Mouse (Mus musculus): ENCODE measurements around the gene Tcerg1l. TPM values are rescaled to one million over a fixed set of nuclear protein-coding genes. Genes with fewer than 3 reads are reported as not detected.

The Tcerg1l gene
- polyA plus RNA-seq, 1 experiment from 2014 or later = 0.33 TPM

- Histone ChIP-seq H3K9me3 (ENCODE audit: low read length) (no peaks in the 10 kb centered on the region), H3K36me3 (ENCODE audit: insufficient read depth, low read length) (no peaks in the 10 kb centered on the region), H3K9ac (replicated peaks; ENCODE audit: low read depth) (no peak overlapping the region), H3K4me2 (replicated peaks; ENCODE audit: low read depth, low read length) (no peak overlapping the region), H3K4me1 (ENCODE audit: insufficient read depth, low read depth, low read length) (no peaks in the 10 kb centered on the region), H3K27ac (ENCODE audit: low read length) (no peak overlapping the region), H3K4me3 (ENCODE audit: low read depth, low read length) (no peak overlapping the region), H3K27me3 (replicated peaks; ENCODE audit: insufficient read depth, low read length) (no peaks in the 10 kb centered on the region)
- no peak for TF ChIP-seq CTCF (IDR thresholded peaks at IDR 0.05)
- TF ChIP-seq EP300 (IDR thresholded peaks at IDR 0.05) = no peak
- ATAC-seq = no peak
- no peak for DNase-seq (ENCODE audit: low spot score)
- WGBS = 68% methylated on average over 5 of the region's 5 CpGs
These were observed 148.9 kb downstream of the Tcerg1l start for GRCm38 (mm10) chr7:138248612-138249011.

- WGBS = 66% methylated on average over 3 of the region's 3 CpGs
- TF ChIP-seq CTCF (IDR thresholded peaks at IDR 0.05) (peak; percentile 58), EP300 (IDR thresholded peaks at IDR 0.05) (no peak)
- Histone ChIP-seq H3K9me3 (ENCODE audit: low read length) (no peaks in the 10 kb centered on the region), H3K4me3 (ENCODE audit: low read depth, low read length) (no peak overlapping the region), H3K27ac (ENCODE audit: low read length) (no peak overlapping the region), H3K36me3 (ENCODE audit: insufficient read depth, low read length) (no peaks in the 10 kb centered on the region), H3K27me3 (replicated peaks; ENCODE audit: insufficient read depth, low read length) (no peaks in the 10 kb centered on the region), H3K9ac (replicated peaks; ENCODE audit: low read depth) (no peak overlapping the region), H3K4me1 (ENCODE audit: insufficient read depth, low read depth, low read length) (no peaks in the 10 kb centered on the region), H3K4me2 (replicated peaks; ENCODE audit: low read depth, low read length) (no peak overlapping the region)
- ATAC-seq = no peak
- peak; percentile 23 for DNase-seq (ENCODE audit: low spot score)
These were observed 149.4 kb downstream of the Tcerg1l start for GRCm38 (mm10) chr7:138248176-138248575.

DNA sequence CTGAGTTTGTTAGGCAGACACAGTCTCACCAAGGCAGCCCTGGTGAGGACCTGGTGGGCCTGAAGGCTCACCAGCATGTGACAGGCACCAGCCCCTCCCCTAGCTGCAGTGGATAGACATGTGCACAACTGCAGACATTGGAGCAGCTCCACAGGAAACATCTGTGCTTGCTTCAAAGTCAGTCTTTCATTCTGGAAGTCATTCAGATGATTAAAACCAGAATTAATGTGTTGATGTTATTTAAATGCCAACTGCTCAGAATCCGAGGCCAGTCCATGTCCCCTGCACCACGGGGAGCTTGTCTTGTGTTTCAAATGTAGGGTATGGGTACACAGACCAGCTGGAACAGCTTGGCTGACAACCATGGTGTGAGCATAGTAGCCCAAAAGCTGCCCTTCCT lies 150.8 kb downstream of the Tcerg1l start:
- Histone ChIP-seq H3K4me1 (ENCODE audit: insufficient read depth, low read depth, low read length) (no peaks in the 10 kb centered on the region), H3K36me3 (ENCODE audit: insufficient read depth, low read length) (no peaks in the 10 kb centered on the region), H3K4me3 (ENCODE audit: low read depth, low read length) (no peak overlapping the region), H3K27ac (ENCODE audit: low read length) (no peak overlapping the region), H3K9ac (replicated peaks; ENCODE audit: low read depth) (no peak overlapping the region), H3K9me3 (ENCODE audit: low read length) (no peaks in the 10 kb centered on the region), H3K27me3 (replicated peaks; ENCODE audit: insufficient read depth, low read length) (no peaks in the 10 kb centered on the region), H3K4me2 (replicated peaks; ENCODE audit: low read depth, low read length) (no peak overlapping the region)
- ATAC-seq = no peak
- TF ChIP-seq CTCF (IDR thresholded peaks at IDR 0.05) = no peak
- TF ChIP-seq EP300 (IDR thresholded peaks at IDR 0.05) = no peak
- DNase-seq (ENCODE audit: low spot score) = no peak
- 26% methylated on average over 2 of the region's 2 CpGs for whole genome bisulfite sequencing

DNA sequence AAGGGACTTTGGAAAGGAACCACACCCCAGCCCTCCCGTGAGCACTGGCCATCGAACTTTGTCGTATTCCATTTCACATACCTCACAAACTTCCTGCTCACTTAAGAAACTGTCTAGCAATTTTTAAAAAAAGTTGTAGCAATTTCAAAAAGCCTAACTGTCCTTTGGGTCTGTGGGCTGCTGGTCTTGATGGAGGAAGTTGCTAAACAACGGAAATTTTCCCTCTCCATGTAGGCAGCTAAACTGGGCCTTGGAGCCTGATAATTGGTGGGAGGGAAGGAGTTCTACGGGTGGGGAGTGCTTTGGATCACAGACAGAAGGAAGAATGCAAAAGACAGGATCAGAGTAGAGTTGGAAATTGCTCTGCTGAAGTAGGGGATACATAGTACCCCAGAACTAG lies 155.3 kb downstream of the Tcerg1l start:
- no peak for DNase-seq (ENCODE audit: low spot score)
- Histone ChIP-seq H3K27me3 (replicated peaks; ENCODE audit: insufficient read depth, low read length) (no peaks in the 10 kb centered on the region), H3K4me2 (replicated peaks; ENCODE audit: low read depth, low read length) (no peak overlapping the region), H3K9ac (replicated peaks; ENCODE audit: low read depth) (no peak overlapping the region), H3K9me3 (ENCODE audit: low read length) (no peaks in the 10 kb centered on the region), H3K4me3 (ENCODE audit: low read depth, low read length) (no peak overlapping the region), H3K36me3 (ENCODE audit: insufficient read depth, low read length) (no peaks in the 10 kb centered on the region), H3K4me1 (ENCODE audit: insufficient read depth, low read depth, low read length) (no peaks in the 10 kb centered on the region), H3K27ac (ENCODE audit: low read length) (no peak overlapping the region)
- TF ChIP-seq CTCF (IDR thresholded peaks at IDR 0.05) (no peak), EP300 (IDR thresholded peaks at IDR 0.05) (no peak)
- WGBS = 70% methylated on average over 5 of the region's 5 CpGs
- no peak for ATAC-seq

DNA sequence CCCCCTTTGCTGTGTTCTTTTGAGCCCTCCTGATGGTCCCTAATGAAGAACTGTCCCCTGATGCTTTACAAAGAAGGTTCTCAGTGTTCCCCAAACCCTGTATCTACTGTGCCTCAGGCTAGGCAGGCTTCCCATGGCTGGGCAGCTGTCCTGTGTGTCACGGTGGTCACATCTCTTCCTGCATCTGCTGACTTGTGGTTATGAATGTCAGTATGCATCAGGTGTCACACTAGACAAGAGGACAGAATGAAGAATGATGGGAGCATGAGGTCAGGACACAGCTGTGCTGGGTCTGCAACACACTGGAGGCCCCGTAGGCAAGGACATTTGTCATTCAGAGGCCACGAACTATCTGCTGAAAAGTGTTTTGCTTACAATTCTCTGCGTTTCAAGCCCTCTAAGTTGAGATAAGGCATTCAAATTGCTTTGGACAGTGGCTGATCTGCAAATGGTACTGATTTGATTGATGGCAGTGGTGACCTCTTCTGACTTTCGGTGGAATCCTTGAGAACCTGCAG lies 159.8 kb downstream of the Tcerg1l start:
- no peak overlapping the region for H3K27ac ChIP-seq (ENCODE audit: low read length)
- ATAC-seq (no peak), DNase-seq (ENCODE audit: low spot score) (no peak)
- no peaks in the 10 kb centered on the region for H3K9me3 ChIP-seq (ENCODE audit: low read length)
- TF ChIP-seq CTCF (IDR thresholded peaks at IDR 0.05) = no peak
- no peak for TF ChIP-seq EP300 (IDR thresholded peaks at IDR 0.05)
- 11% methylated on average over 5 of the region's 5 CpGs for WGBS
- H3K4me3 ChIP-seq (ENCODE audit: low read depth, low read length) = no peak overlapping the region
- H3K27me3 ChIP-seq (replicated peaks; ENCODE audit: insufficient read depth, low read length) = no peaks in the 10 kb centered on the region
- H3K36me3 ChIP-seq (ENCODE audit: insufficient read depth, low read length) = no peaks in the 10 kb centered on the region
- no peak overlapping the region for H3K4me2 ChIP-seq (replicated peaks; ENCODE audit: low read depth, low read length)
- no peak overlapping the region for H3K9ac ChIP-seq (replicated peaks; ENCODE audit: low read depth)
- no peaks in the 10 kb centered on the region for H3K4me1 ChIP-seq (ENCODE audit: insufficient read depth, low read depth, low read length)

DNA sequence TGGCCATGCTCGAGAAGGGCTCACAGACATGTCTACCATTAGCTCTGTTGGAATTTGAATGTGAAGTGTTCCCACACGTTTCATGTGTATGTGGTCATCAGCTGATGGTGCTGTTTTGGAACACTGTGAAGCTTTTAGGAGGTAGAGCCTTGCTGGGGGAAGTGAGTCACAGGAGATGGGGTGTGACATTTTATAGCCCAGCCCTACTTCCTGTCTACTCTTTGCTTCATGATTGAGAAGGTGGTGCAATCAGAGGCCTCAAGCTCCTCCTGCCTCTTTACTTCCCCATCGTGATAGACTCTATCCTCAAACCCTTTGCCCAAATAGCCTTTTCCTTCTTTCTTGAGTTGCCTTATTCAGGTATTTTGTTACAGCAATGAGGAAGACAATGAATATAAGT lies 173.3 kb downstream of the Tcerg1l start:
- Histone ChIP-seq H3K4me1 (ENCODE audit: insufficient read depth, low read depth, low read length) (no peaks in the 10 kb centered on the region), H3K4me3 (ENCODE audit: low read depth, low read length) (no peak overlapping the region), H3K36me3 (ENCODE audit: insufficient read depth, low read length) (no peaks in the 10 kb centered on the region), H3K9me3 (ENCODE audit: low read length) (no peaks in the 10 kb centered on the region), H3K27ac (ENCODE audit: low read length) (no peak overlapping the region), H3K4me2 (replicated peaks; ENCODE audit: low read depth, low read length) (no peak overlapping the region), H3K9ac (replicated peaks; ENCODE audit: low read depth) (no peak overlapping the region), H3K27me3 (replicated peaks; ENCODE audit: insufficient read depth, low read length) (no peaks in the 10 kb centered on the region)
- 59% methylated on average over 3 of the region's 3 CpGs for whole genome bisulfite sequencing
- TF ChIP-seq EP300 (IDR thresholded peaks at IDR 0.05) = no peak
- no peak for TF ChIP-seq CTCF (IDR thresholded peaks at IDR 0.05)
- no peak for DNase-seq (ENCODE audit: low spot score)
- ATAC-seq = no peak

- H3K4me2 ChIP-seq (replicated peaks; ENCODE audit: low read depth, low read length) = no peak overlapping the region
- no peaks in the 10 kb centered on the region for H3K36me3 ChIP-seq (ENCODE audit: insufficient read depth, low read length)
- 47% methylated on average over 4 of the region's 4 CpGs for WGBS
- H3K4me1 ChIP-seq (ENCODE audit: insufficient read depth, low read depth, low read length) = no peaks in the 10 kb centered on the region
- DNase-seq (ENCODE audit: low spot score) = no peak
- H3K9ac ChIP-seq (replicated peaks; ENCODE audit: low read depth) = no peak overlapping the region
- ATAC-seq = no peak
- no peak overlapping the region for H3K4me3 ChIP-seq (ENCODE audit: low read depth, low read length)
- no peaks in the 10 kb centered on the region for H3K27me3 ChIP-seq (replicated peaks; ENCODE audit: insufficient read depth, low read length)
- H3K9me3 ChIP-seq (ENCODE audit: low read length) = no peaks in the 10 kb centered on the region
- TF ChIP-seq EP300 (IDR thresholded peaks at IDR 0.05) (no peak), CTCF (IDR thresholded peaks at IDR 0.05) (no peak)
- H3K27ac ChIP-seq (ENCODE audit: low read length) = no peak overlapping the region
These were observed 174.6 kb downstream of the Tcerg1l start for GRCm38 (mm10) chr7:138222951-138223350.

Measured in lung, postnatal 0 days (tissue).